Mouse (Mus musculus) cortical plate, adult 2 months (tissue): ENCODE measurements at regions not wholly inside any gene's neighbourhood (a gene's known extent, or its start where the extent isn't known, plus 50 kb on each side); places are given as distances from the start of the nearest gene placed in this dataset.

Source experiments
- CTCF ChIP-seq: fragments of 200-500 bp; IDR thresholded peaks from 2 replicates; pipeline ENCODE4 v1.5.1; 2011; ENCODE audit warnings: mild to moderate bottlenecking, control low read depth, low read length; ENCODE audit not compliant: insufficient read depth; ENCODE audit errors: extremely low read depth
- POLR2A ChIP-seq: fragments of 200-500 bp; IDR thresholded peaks from 2 replicates; pipeline ENCODE4 v1.6.1; 2011; ENCODE audit warnings: mild to moderate bottlenecking, low read length, control low read depth; ENCODE audit not compliant: insufficient read depth; ENCODE audit errors: extremely low read depth

GRCm38 (mm10) chr13:103493567-103493966 lies 159.3 kb upstream of the Mast4 start:
- TF ChIP-seq POLR2A (no peak), CTCF (no peak)
